Mouse (Mus musculus): ENCODE measurements at regions not wholly inside any gene's neighbourhood (a gene's known extent, or its start where the extent isn't known, plus 50 kb on each side); places are given as distances from the start of the nearest gene placed in this dataset.

DNA sequence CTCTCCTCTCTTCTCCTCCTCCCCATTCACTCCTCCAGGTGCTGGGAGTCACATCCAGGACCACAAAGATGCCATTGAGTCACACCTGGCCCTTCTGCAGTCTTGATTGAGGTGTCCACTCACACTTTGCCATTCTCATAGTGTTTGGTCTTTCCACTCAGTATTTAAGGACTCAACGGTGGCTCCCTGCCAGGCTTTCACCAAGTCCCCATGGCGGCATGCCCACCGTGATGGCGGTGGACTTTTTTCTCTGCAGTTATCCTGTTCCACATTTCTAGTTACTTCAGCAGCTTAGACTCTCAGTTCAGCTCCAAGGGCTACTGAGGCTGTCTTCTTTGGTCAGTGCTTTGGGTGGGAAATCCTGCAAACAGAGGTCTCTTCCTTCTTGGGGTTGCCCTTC, 189.9 kb downstream of the Cbln1 start:
- H3K36me3 ChIP-seq (ENCODE audit: control insufficient read depth in 1 of 2, insufficient read depth in 2 of 2, low read length in 2 of 2) = no peaks in the 10 kb centered on the region
- H3K4me1 ChIP-seq (ENCODE audit: control insufficient read depth in 1 of 2, insufficient read depth in 2 of 2, low read length in 2 of 2) = no peaks in the 10 kb centered on the region
- DNase-seq (ENCODE audit: low read depth, low spot score) = no peak
- TF ChIP-seq ZNF384 (IDR thresholded peaks at IDR 0.05; ENCODE audit: low read depth, low read length) = no peak
- no peak for TF ChIP-seq GABPA (IDR thresholded peaks at IDR 0.05; ENCODE audit: low read depth, low read length)
- TF ChIP-seq HCFC1 (IDR thresholded peaks at IDR 0.05; ENCODE audit: low read depth, low read length) = no peak
- TF ChIP-seq MAZ (IDR thresholded peaks at IDR 0.05; ENCODE audit: low read depth, low read length) = no peak
- no peak for TF ChIP-seq KAT2A (conservative IDR thresholded peaks at IDR 0.05; ENCODE audit: low read depth, low read length)
- no peak for TF ChIP-seq MEF2A (IDR thresholded peaks at IDR 0.05; ENCODE audit: extremely low read depth, insufficient replicate concordance, low read depth, low read length, poor library complexity, severe bottlenecking)
- TF ChIP-seq ZC3H11A (IDR thresholded peaks at IDR 0.05; ENCODE audit: low read depth, low read length) = no peak
- TF ChIP-seq UBTF (IDR thresholded peaks at IDR 0.05; ENCODE audit: borderline replicate concordance, insufficient read depth, low read depth, low read length) = no peak
- TF ChIP-seq E2F4 (IDR thresholded peaks at IDR 0.05; ENCODE audit: borderline replicate concordance, low read depth, low read length) = no peak
- TF ChIP-seq ZMIZ1 (IDR thresholded peaks at IDR 0.05; ENCODE audit: low read depth, low read length) = no peak
- no peak for TF ChIP-seq MYB (IDR thresholded peaks at IDR 0.05; ENCODE audit: low read depth, low read length)
- TF ChIP-seq MAX (IDR thresholded peaks at IDR 0.05; ENCODE audit: low read length) = no peak
- no peak for TF ChIP-seq CHD2 (IDR thresholded peaks at IDR 0.05; ENCODE audit: low read length)
- TF ChIP-seq ETS1 (IDR thresholded peaks at IDR 0.05; ENCODE audit: low read depth, low read length) = no peak
- TF ChIP-seq MXI1 (IDR thresholded peaks at IDR 0.05; ENCODE audit: low read depth, low read length) = no peak
- no peak for TF ChIP-seq TAL1 (IDR thresholded peaks at IDR 0.05; ENCODE audit: low read length)
- no peak for TF ChIP-seq POLR2A (IDR thresholded peaks at IDR 0.05; ENCODE audit: control insufficient read depth in 1 of 2, insufficient read depth in 1 of 2, low read depth in 1 of 2, low read length in 2 of 2, poor library complexity in 1 of 2)
- no peak for TF ChIP-seq ZKSCAN1 (IDR thresholded peaks at IDR 0.05; ENCODE audit: low read depth, low read length)
- no peak overlapping the region for H3K4me3 ChIP-seq (ENCODE audit: control insufficient read depth in 1 of 2, insufficient read depth in 1 of 2, low read depth in 2 of 2, low read length in 2 of 2)
- H3K79me2 ChIP-seq (ENCODE audit: control insufficient read depth, insufficient read depth, low read length, poor library complexity) = no peaks in the 10 kb centered on the region
- no peak overlapping the region for H3K27ac ChIP-seq (ENCODE audit: control insufficient read depth, low read depth, low read length)
- H3K9ac ChIP-seq (ENCODE audit: control insufficient read depth, low read depth, low read length, poor library complexity, severe bottlenecking) = no peak overlapping the region
- H3K9me3 ChIP-seq (replicated peaks; ENCODE audit: insufficient read depth, low read length) = no peaks in the 10 kb centered on the region
- H3K27me3 ChIP-seq (ENCODE audit: control insufficient read depth in 1 of 2, insufficient read depth in 2 of 2, low read length in 2 of 2) = no peaks in the 10 kb centered on the region

DNA sequence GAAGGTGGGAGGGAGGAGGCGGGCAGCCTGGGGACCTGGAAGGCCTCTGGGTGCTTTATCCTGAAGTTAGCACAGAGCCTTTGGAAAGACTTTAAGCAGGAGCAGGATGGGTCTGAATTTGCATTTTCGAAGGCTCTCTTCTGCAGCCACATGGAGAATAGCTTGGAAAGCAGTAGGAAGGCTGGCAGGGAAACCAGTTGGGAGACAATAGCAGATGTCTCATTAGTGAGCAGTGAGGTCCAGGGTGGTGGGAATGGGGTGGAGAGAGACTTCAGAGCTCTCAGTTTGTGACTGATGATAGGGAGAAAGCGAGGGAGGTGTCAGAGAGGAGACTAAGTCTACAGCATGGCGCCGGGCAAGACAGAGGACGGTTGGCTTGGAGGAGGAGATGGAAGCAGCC, 199.1 kb downstream of the Cbln1 start:
- no peak for DNase-seq (ENCODE audit: low read depth, low spot score)
- H3K4me3 ChIP-seq (ENCODE audit: control insufficient read depth in 1 of 2, insufficient read depth in 1 of 2, low read depth in 2 of 2, low read length in 2 of 2) = no peak overlapping the region

More for the DNA sequence above, 199.1 kb downstream of the Cbln1 start:
- H3K9ac ChIP-seq (ENCODE audit: control insufficient read depth, low read depth, low read length, poor library complexity, severe bottlenecking) = no peak overlapping the region
- no peaks in the 10 kb centered on the region for H3K9me3 ChIP-seq (replicated peaks; ENCODE audit: insufficient read depth, low read length)
- no peaks in the 10 kb centered on the region for H3K4me1 ChIP-seq (ENCODE audit: control insufficient read depth in 1 of 2, insufficient read depth in 2 of 2, low read length in 2 of 2)
- TF ChIP-seq RAD21 (IDR thresholded peaks at IDR 0.05; ENCODE audit: low read depth, low read length) = no peak
- no peak for TF ChIP-seq MYB (IDR thresholded peaks at IDR 0.05; ENCODE audit: low read depth, low read length)
- TF ChIP-seq NRF1 (IDR thresholded peaks at IDR 0.05; ENCODE audit: insufficient read depth, low read depth, low read length, poor library complexity, severe bottlenecking) = no peak
- no peak for TF ChIP-seq MEF2A (IDR thresholded peaks at IDR 0.05; ENCODE audit: extremely low read depth, insufficient replicate concordance, low read depth, low read length, poor library complexity, severe bottlenecking)
- TF ChIP-seq ZC3H11A (IDR thresholded peaks at IDR 0.05; ENCODE audit: low read depth, low read length) = no peak
- TF ChIP-seq ZKSCAN1 (IDR thresholded peaks at IDR 0.05; ENCODE audit: low read depth, low read length) = no peak
- no peak for TF ChIP-seq RCOR1 (IDR thresholded peaks at IDR 0.05; ENCODE audit: low read depth, low read length)
- no peak for TF ChIP-seq ELF1 (IDR thresholded peaks at IDR 0.05; ENCODE audit: low read depth, low read length)
- H3K36me3 ChIP-seq (ENCODE audit: control insufficient read depth in 1 of 2, insufficient read depth in 2 of 2, low read length in 2 of 2) = no peaks in the 10 kb centered on the region
- no peaks in the 10 kb centered on the region for H3K27me3 ChIP-seq (ENCODE audit: control insufficient read depth in 1 of 2, insufficient read depth in 2 of 2, low read length in 2 of 2)
- H3K27ac ChIP-seq (ENCODE audit: control insufficient read depth, low read depth, low read length) = no peak overlapping the region
- H3K79me2 ChIP-seq (ENCODE audit: control insufficient read depth, insufficient read depth, low read length, poor library complexity) = no peaks in the 10 kb centered on the region
